Mouse (Mus musculus): ENCODE measurements around the gene Prdx5. TPM values are rescaled to one million over a fixed set of nuclear protein-coding genes. Genes with fewer than 3 reads are reported as not detected.

Prdx5 gene
- polyA plus RNA-seq, 1 experiment from 2014 or later: 131 TPM

Small RNA genes lying within 50 kb of the gene (microRNA-seq; reads per million reads assigned to microRNA genes)
- gene Mir6990: 1.5 reads per million

Other genes with a start within 250 kb of the Prdx5 start
- gene Rps6ka4, start 69.5 kb downstream of the Prdx5 start, polyA plus RNA-seq (2016; fragmentation: Nextera tagmentation; extraction: Ambion mirVana): 2.8 and 4.8 TPM in 2 replicates
- 0.15 and 0.61 TPM in 2 replicates for gene Ccdc88b, start 51.9 kb downstream of the Prdx5 start, polyA plus RNA-seq (2016; fragmentation: Nextera tagmentation; extraction: Ambion mirVana)
- gene Trmt112, start 408 bp downstream of the Prdx5 start, polyA plus RNA-seq (2016; fragmentation: Nextera tagmentation; extraction: Ambion mirVana): 157 and 168 TPM in 2 replicates
- gene Esrra, start 11.7 kb upstream of the Prdx5 start, polyA plus RNA-seq (2016; fragmentation: Nextera tagmentation; extraction: Ambion mirVana): 6.2 and 7.0 TPM in 2 replicates
- 0.76 and 0.93 TPM in 2 replicates for gene Catsperz, start 15.3 kb upstream of the Prdx5 start, polyA plus RNA-seq (2016; fragmentation: Nextera tagmentation; extraction: Ambion mirVana)
- gene Kcnk4, start 24.4 kb upstream of the Prdx5 start, polyA plus RNA-seq (2016; fragmentation: Nextera tagmentation; extraction: Ambion mirVana): 0.11 TPM in 1 of 2 replicates, not detected in the other
- gene Bad, start 31.8 kb upstream of the Prdx5 start, polyA plus RNA-seq (2016; fragmentation: Nextera tagmentation; extraction: Ambion mirVana): 51.8 and 55.3 TPM in 2 replicates
- 21.6 and 24.4 TPM in 2 replicates for gene Gpr137, start 32.4 kb upstream of the Prdx5 start, polyA plus RNA-seq (2016; fragmentation: Nextera tagmentation; extraction: Ambion mirVana)
- 245 and 281 TPM in 2 replicates for gene Ppp1r14b, start 64.9 kb upstream of the Prdx5 start, polyA plus RNA-seq (2016; fragmentation: Nextera tagmentation; extraction: Ambion mirVana)
- 29.2 and 37.8 TPM in 2 replicates for gene Plcb3, start 66.4 kb upstream of the Prdx5 start, polyA plus RNA-seq (2016; fragmentation: Nextera tagmentation; extraction: Ambion mirVana)
- gene Fkbp2, start 70.4 kb upstream of the Prdx5 start, polyA plus RNA-seq (2016; fragmentation: Nextera tagmentation; extraction: Ambion mirVana): 94.0 and 102 TPM in 2 replicates
- 41.1 and 41.7 TPM in 2 replicates for gene Vegfb, start 77.5 kb upstream of the Prdx5 start, polyA plus RNA-seq (2016; fragmentation: Nextera tagmentation; extraction: Ambion mirVana)
- 17.4 and 19.4 TPM in 2 replicates for gene Dnajc4, start 82.5 kb upstream of the Prdx5 start, polyA plus RNA-seq (2016; fragmentation: Nextera tagmentation; extraction: Ambion mirVana)
- 21.1 and 21.2 TPM in 2 replicates for gene Nudt22, start 86.0 kb upstream of the Prdx5 start, polyA plus RNA-seq (2016; fragmentation: Nextera tagmentation; extraction: Ambion mirVana)
- gene Trpt1, start 86.0 kb upstream of the Prdx5 start, polyA plus RNA-seq (2016; fragmentation: Nextera tagmentation; extraction: Ambion mirVana): 7.4 and 10.6 TPM in 2 replicates
- gene Fermt3, start 109.4 kb upstream of the Prdx5 start, polyA plus RNA-seq (2016; fragmentation: Nextera tagmentation; extraction: Ambion mirVana): 7.0 and 7.5 TPM in 2 replicates
- 455 and 483 TPM in 2 replicates for gene Stip1, start 129.9 kb upstream of the Prdx5 start, polyA plus RNA-seq (2016; fragmentation: Nextera tagmentation; extraction: Ambion mirVana)
- 2.8 and 4.4 TPM in 2 replicates for gene Macrod1, start 146.7 kb upstream of the Prdx5 start, polyA plus RNA-seq (2016; fragmentation: Nextera tagmentation; extraction: Ambion mirVana)
- gene Flrt1, start 195.6 kb upstream of the Prdx5 start, polyA plus RNA-seq (2016; fragmentation: Nextera tagmentation; extraction: Ambion mirVana): 0.54 and 1.6 TPM in 2 replicates